Mouse (Mus musculus): ENCODE data around the gene Cadm1. TPM values are rescaled to one million over a fixed set of nuclear protein-coding genes. Genes with fewer than 3 reads are reported as not detected.
A peak's percentile ranks its signal among the peaks of the same experiment; 100 is the strongest.

The Cadm1 gene
- polyA plus RNA-seq, 2 experiments: 3.4 to 6.4 TPM

GRCm38 (mm10) chr9:47532215-47532865 lies 2.4 kb downstream of the Cadm1 start:
- H3K9me3 ChIP-seq (ENCODE audit: control insufficient read depth, low read length): no peaks in the 10 kb centered on the region
- H3K4me3 ChIP-seq (ENCODE audit: insufficient read depth in 1 of 2, low read depth in 2 of 2, low read length in 2 of 2): no peak overlapping the region; a peak in 1 of 4 replicates
- H3K4me2 ChIP-seq (ENCODE audit: low read depth): peak overlapping the region; percentile 66
- DNase-seq (ENCODE audit: low read depth in 3 of 3, low spot score in 3 of 3) (no peak), ATAC-seq (ENCODE audit: insufficient read depth) (no peak)
- H3K27me3 ChIP-seq (ENCODE audit: control insufficient read depth, insufficient read depth, low read length): peaks cover 55% of the 10 kb centered on the region
- H3K36me3 ChIP-seq (replicated peaks; ENCODE audit: control insufficient read depth, insufficient read depth, low read depth): no peaks in the 10 kb centered on the region
- no peak overlapping the region for H3K27ac ChIP-seq
- H3K4me1 ChIP-seq (replicated peaks; ENCODE audit: control insufficient read depth in 2 of 2, insufficient read depth in 2 of 2, low read length in 1 of 2): no peaks in the 10 kb centered on the region
- 8% methylated on average over 20 of the region's 20 CpGs for WGBS (ENCODE audit: insufficient replicate concordance)
- TF ChIP-seq CTCF (IDR thresholded peaks at IDR 0.05; ENCODE audit: low read depth) (no peak), EP300 (IDR thresholded peaks at IDR 0.05; ENCODE audit: low read depth) (no peak)
- no peak overlapping the region for H3K9ac ChIP-seq (replicated peaks)

- H3K4me3 ChIP-seq (ENCODE audit: insufficient read depth in 1 of 2, low read depth in 2 of 2, low read length in 2 of 2): no peak overlapping the region
- no peak for TF ChIP-seq CTCF (IDR thresholded peaks at IDR 0.05; ENCODE audit: low read depth)
- TF ChIP-seq EP300 (IDR thresholded peaks at IDR 0.05; ENCODE audit: low read depth): no peak
- DNase-seq (ENCODE audit: low read depth in 3 of 3, low spot score in 3 of 3) (no peak), ATAC-seq (ENCODE audit: insufficient read depth) (no peak)
- no peaks in the 10 kb centered on the region for H3K36me3 ChIP-seq (replicated peaks; ENCODE audit: control insufficient read depth, insufficient read depth, low read depth)
- no peak overlapping the region for H3K27ac ChIP-seq
- peaks cover 55% of the 10 kb centered on the region for H3K27me3 ChIP-seq (ENCODE audit: control insufficient read depth, insufficient read depth, low read length)
- H3K4me2 ChIP-seq (ENCODE audit: low read depth): no peak overlapping the region
- WGBS (ENCODE audit: insufficient replicate concordance): 25% methylated on average over 8 of the region's 8 CpGs
- H3K9ac ChIP-seq (replicated peaks): no peak overlapping the region
- no peaks in the 10 kb centered on the region for H3K9me3 ChIP-seq (ENCODE audit: control insufficient read depth, low read length)
- no peaks in the 10 kb centered on the region for H3K4me1 ChIP-seq (replicated peaks; ENCODE audit: control insufficient read depth in 2 of 2, insufficient read depth in 2 of 2, low read length in 1 of 2)
These were observed 3.5 kb downstream of the Cadm1 start for GRCm38 (mm10) chr9:47533461-47533860.

DNA sequence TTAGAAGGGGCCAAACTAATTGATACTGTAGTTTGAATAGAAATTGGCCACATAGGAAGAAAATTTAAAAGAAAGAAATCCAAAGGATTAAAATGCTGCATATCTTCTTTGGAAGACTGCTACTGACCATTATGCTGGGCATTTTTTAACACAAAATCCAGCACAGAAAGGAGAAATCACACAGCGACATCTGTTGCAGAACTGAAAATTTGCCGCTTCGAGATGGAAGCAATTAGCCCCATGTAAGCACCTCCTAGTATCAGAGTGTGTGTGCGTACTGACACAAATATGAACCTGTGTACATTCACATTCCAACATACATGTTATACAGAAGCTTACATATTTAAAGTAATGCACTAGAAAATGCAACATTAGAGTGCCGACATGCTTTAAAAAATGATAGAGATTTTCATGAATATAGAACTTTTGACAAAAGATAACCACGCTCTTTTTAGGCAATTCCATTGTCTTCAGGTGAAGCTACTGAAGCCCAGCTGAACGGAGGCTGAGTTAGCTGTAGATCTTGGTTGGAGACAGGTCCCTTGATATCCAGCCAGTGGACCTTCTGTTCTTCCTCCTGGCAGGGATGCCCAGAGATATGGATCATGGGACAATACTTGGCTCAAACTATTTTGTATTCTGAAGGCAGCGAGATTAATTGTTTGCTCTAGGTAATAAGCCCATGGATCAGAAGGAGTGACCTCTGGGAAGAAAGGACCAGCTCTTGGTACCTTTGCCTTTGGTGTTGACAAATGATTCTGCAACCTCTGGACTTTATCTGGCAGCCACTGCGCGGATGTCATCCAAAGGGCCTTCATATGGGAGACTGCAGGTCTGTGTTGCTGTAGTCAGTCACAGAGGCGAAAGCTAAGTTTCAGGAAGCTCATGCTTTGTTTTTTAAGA lies 4.9 kb downstream of the Cadm1 start:
- no peaks in the 10 kb centered on the region for H3K36me3 ChIP-seq (replicated peaks; ENCODE audit: control insufficient read depth, insufficient read depth, low read depth)
- no peaks in the 10 kb centered on the region for H3K9me3 ChIP-seq (ENCODE audit: control insufficient read depth, low read length)
- DNase-seq (ENCODE audit: low read depth in 3 of 3, low spot score in 3 of 3) (peak in 1 of 3 experiments; percentile 7), ATAC-seq (ENCODE audit: insufficient read depth) (no peak)
- H3K4me2 ChIP-seq (ENCODE audit: low read depth): no peak overlapping the region
- no peak overlapping the region for H3K9ac ChIP-seq (replicated peaks)
- no peak overlapping the region for H3K4me3 ChIP-seq (ENCODE audit: insufficient read depth in 1 of 2, low read depth in 2 of 2, low read length in 2 of 2)
- H3K4me1 ChIP-seq (replicated peaks; ENCODE audit: control insufficient read depth in 2 of 2, insufficient read depth in 2 of 2, low read length in 1 of 2): no peaks in the 10 kb centered on the region
- no peak overlapping the region for H3K27ac ChIP-seq
- WGBS (ENCODE audit: insufficient replicate concordance): 65% methylated on average over 11 of the region's 11 CpGs
- peaks cover 46% of the 10 kb centered on the region for H3K27me3 ChIP-seq (ENCODE audit: control insufficient read depth, insufficient read depth, low read length)
- TF ChIP-seq CTCF (IDR thresholded peaks at IDR 0.05; ENCODE audit: low read depth): no peak
- TF ChIP-seq EP300 (IDR thresholded peaks at IDR 0.05; ENCODE audit: low read depth): no peak

- DNase-seq (ENCODE audit: low read depth in 3 of 3, low spot score in 3 of 3): no peak
- TF ChIP-seq EP300 (IDR thresholded peaks at IDR 0.05; ENCODE audit: low read depth) (no peak), CTCF (IDR thresholded peaks at IDR 0.05; ENCODE audit: low read depth) (no peak)
- no peak for ATAC-seq (ENCODE audit: insufficient read depth)
- Histone ChIP-seq H3K4me3 (ENCODE audit: insufficient read depth in 1 of 2, low read depth in 2 of 2, low read length in 2 of 2) (no peak overlapping the region), H3K36me3 (replicated peaks; ENCODE audit: control insufficient read depth, insufficient read depth, low read depth) (no peaks in the 10 kb centered on the region), H3K4me2 (ENCODE audit: low read depth) (no peak overlapping the region), H3K9me3 (ENCODE audit: control insufficient read depth, low read length) (no peaks in the 10 kb centered on the region), H3K27ac (no peak overlapping the region), H3K4me1 (replicated peaks; ENCODE audit: control insufficient read depth in 2 of 2, insufficient read depth in 2 of 2, low read length in 1 of 2) (no peaks in the 10 kb centered on the region), H3K9ac (replicated peaks) (no peak overlapping the region), H3K27me3 (ENCODE audit: control insufficient read depth, insufficient read depth, low read length) (no peaks in the 10 kb centered on the region; the same call in none of the 2 replicates)
- 39% methylated on average over 7 of the region's 7 CpGs for WGBS (ENCODE audit: insufficient replicate concordance)
These were observed 15.3 kb downstream of the Cadm1 start for GRCm38 (mm10) chr9:47545245-47545644.

- H3K27me3 ChIP-seq (ENCODE audit: control insufficient read depth, insufficient read depth, low read length): no peaks in the 10 kb centered on the region; the same call in none of the 2 replicates
- H3K4me1 ChIP-seq (replicated peaks; ENCODE audit: control insufficient read depth in 2 of 2, insufficient read depth in 2 of 2, low read length in 1 of 2): no peaks in the 10 kb centered on the region
- ATAC-seq (ENCODE audit: insufficient read depth): no peak
- no peak for DNase-seq (ENCODE audit: low read depth in 3 of 3, low spot score in 3 of 3)
- no peak overlapping the region for H3K4me3 ChIP-seq (ENCODE audit: insufficient read depth in 1 of 2, low read depth in 2 of 2, low read length in 2 of 2)
- no peaks in the 10 kb centered on the region for H3K9me3 ChIP-seq (ENCODE audit: control insufficient read depth, low read length)
- no peaks in the 10 kb centered on the region for H3K36me3 ChIP-seq (replicated peaks; ENCODE audit: control insufficient read depth, insufficient read depth, low read depth)
- H3K27ac ChIP-seq: no peak overlapping the region
- 33% methylated on average over 12 of the region's 12 CpGs for WGBS (ENCODE audit: insufficient replicate concordance)
- no peak overlapping the region for H3K9ac ChIP-seq (replicated peaks)
- TF ChIP-seq EP300 (IDR thresholded peaks at IDR 0.05; ENCODE audit: low read depth) (no peak), CTCF (IDR thresholded peaks at IDR 0.05; ENCODE audit: low read depth) (no peak)
- no peak overlapping the region for H3K4me2 ChIP-seq (ENCODE audit: low read depth)
These were observed 15.7 kb downstream of the Cadm1 start for GRCm38 (mm10) chr9:47545667-47546066.
